In the genomic region with DNA sequence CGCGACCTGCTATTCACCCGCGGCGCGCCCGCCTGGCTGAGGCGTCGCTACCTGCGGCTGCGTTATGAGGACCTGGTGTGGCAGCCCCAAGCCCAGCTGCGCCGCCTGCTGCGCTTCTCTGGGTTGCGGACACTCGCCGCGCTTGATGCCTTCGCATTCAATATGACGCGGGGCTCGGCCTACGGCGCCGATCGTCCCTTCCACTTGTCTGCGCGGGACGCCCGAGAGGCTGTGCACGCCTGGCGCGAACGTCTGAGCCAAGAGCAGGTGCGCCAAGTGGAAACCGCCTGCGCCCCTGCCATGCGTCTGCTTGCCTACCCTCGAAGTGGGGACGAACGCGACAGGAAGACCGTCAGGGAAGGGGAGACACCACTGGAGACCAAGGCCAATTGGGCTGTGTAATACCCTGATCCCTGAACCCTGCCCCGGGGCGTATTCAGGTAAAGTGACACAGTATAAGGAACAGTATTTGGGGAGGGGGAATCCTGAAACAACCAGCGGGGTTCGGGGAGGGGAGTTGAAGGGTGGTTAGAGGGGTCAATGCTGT, we compare ENCODE assay signal across 9 mouse cellular contexts. TPM values are rescaled to one million over a fixed set of nuclear protein-coding genes. Genes with fewer than 3 reads are reported as not detected.
DNase-seq lines count a peak whose midpoint lies in the region; ATAC-seq and TF ChIP-seq lines count a peak whose summit lies in the region.
"Had no signal": no experiment of that assay in that cellular context is flagged by ENCODE, and none has a peak within 500 bp of the region (broad histone marks: within the 10 kb centered on the region; RNA-seq: fewer than 3 reads in every experiment).

No protein-coding gene starts in this region.

- 14% methylated on average over 40 of the region's 47 CpGs for WGBS in lung, embryonic 14.5 days
- 28% methylated on average over 47 of the region's 47 CpGs for WGBS in forebrain, postnatal 0 days
- 33% methylated on average over 47 of the region's 47 CpGs for WGBS in kidney, postnatal 0 days

- no peak overlapping the region for H3K9ac ChIP-seq in lung, embryonic 14.5 days
- H3K9ac ChIP-seq in forebrain, postnatal 0 days, result peak overlapping the region; percentile 22; the same call in 1 of the 2 replicates
- no peak overlapping the region for H3K9ac ChIP-seq in kidney, postnatal 0 days (ENCODE audit: low read depth, low read length)
- H3K9ac ChIP-seq: liver, embryonic 14.5 days had no signal

- no peak overlapping the region for H3K27ac ChIP-seq in lung, embryonic 14.5 days (ENCODE audit: low read depth)
- no peak overlapping the region for H3K27ac ChIP-seq in brown adipose tissue, adult 24 weeks (replicated peaks; ENCODE audit: low read depth, low read length)
- no peak overlapping the region for H3K27ac ChIP-seq in forebrain, postnatal 0 days (ENCODE audit: low read depth, low read length)
- H3K27ac ChIP-seq in kidney, postnatal 0 days, result no peak overlapping the region
- H3K27ac ChIP-seq: liver, embryonic 14.5 days had no signal

- TF ChIP-seq CTCF in lung, embryonic 14.5 days (IDR thresholded peaks at IDR 0.05; ENCODE audit: low read depth), result no peak
- no peak for TF ChIP-seq CTCF in forebrain, postnatal 0 days (IDR thresholded peaks at IDR 0.05; ENCODE audit: low read depth)
- TF ChIP-seq CTCF in kidney, postnatal 0 days (IDR thresholded peaks at IDR 0.05; ENCODE audit: low read depth), result no peak

- peak overlapping the region; percentile 67 for H3K4me2 ChIP-seq in lung, embryonic 14.5 days
- peak overlapping the region; percentile 61 for H3K4me2 ChIP-seq in forebrain, postnatal 0 days (ENCODE audit: low read depth)
- H3K4me2 ChIP-seq in kidney, postnatal 0 days (ENCODE audit: low read length), result peak overlapping the region; percentile 70

- peak overlapping the region; percentile 40 for H3K4me3 ChIP-seq in lung, embryonic 14.5 days (ENCODE audit: low read depth, low read length)
- peak overlapping the region; percentile 71 for H3K4me3 ChIP-seq in brown adipose tissue, adult 24 weeks (ENCODE audit: insufficient read depth, low read depth, low read length)
- peak overlapping the region; percentile 44 for H3K4me3 ChIP-seq in forebrain, postnatal 0 days (ENCODE audit: low read depth, low read length)
- peak overlapping the region; percentile 42 for H3K4me3 ChIP-seq in kidney, postnatal 0 days (replicated peaks; ENCODE audit: low read depth, low read length)

- DNase-seq in lung, embryonic 14.5 days, result peak; percentile 8
- no peak for DNase-seq in lung, postnatal 25 days (ENCODE audit: low spot score)
- DNase-seq in forebrain, postnatal 0 days, result peak; percentile 14
- no peak for DNase-seq in kidney, postnatal 0 days (ENCODE audit: low spot score)
- DNase-seq in neural tube, embryonic 10.5 days (ENCODE audit: extremely low spot score, low spot score), result peak; percentile 27
- DNase-seq in urinary bladder, postnatal 14 days (ENCODE audit: low spot score), result no peak
- no peak for DNase-seq in frontal cortex, postnatal 14 days (ENCODE audit: low spot score in 2 of 2)

- H3K36me3 ChIP-seq in lung, embryonic 14.5 days (ENCODE audit: insufficient read depth), result no peaks in the 10 kb centered on the region
- H3K36me3 ChIP-seq in forebrain, postnatal 0 days (ENCODE audit: insufficient read depth), result no peaks in the 10 kb centered on the region
- no peaks in the 10 kb centered on the region for H3K36me3 ChIP-seq in kidney, postnatal 0 days (ENCODE audit: insufficient read depth, low read length)

- H3K27me3 ChIP-seq in lung, embryonic 14.5 days (ENCODE audit: insufficient read depth, low read length), result peaks cover 4% of the 10 kb centered on the region
- no peaks in the 10 kb centered on the region for H3K27me3 ChIP-seq in forebrain, postnatal 0 days (ENCODE audit: insufficient read depth, low read length)
- no peaks in the 10 kb centered on the region; the same call in 1 of the 2 replicates for H3K27me3 ChIP-seq in kidney, postnatal 0 days (ENCODE audit: insufficient read depth, low read length)

- no peak for ATAC-seq in lung, embryonic 14.5 days (ENCODE audit: insufficient read depth)
- peak; percentile 23; the same call in 1 of the 2 replicates for ATAC-seq in forebrain, postnatal 0 days
- no peak for ATAC-seq in kidney, postnatal 0 days (replicated peaks; ENCODE audit: low FRiP score, low read depth)

- no peaks in the 10 kb centered on the region for H3K4me1 ChIP-seq in lung, embryonic 14.5 days (ENCODE audit: insufficient read depth)
- H3K4me1 ChIP-seq in brown adipose tissue, adult 24 weeks (ENCODE audit: control insufficient read depth, insufficient read depth, insufficient read length, low read length), result no peaks in the 10 kb centered on the region
- H3K4me1 ChIP-seq in forebrain, postnatal 0 days (ENCODE audit: insufficient read depth), result no peaks in the 10 kb centered on the region
- H3K4me1 ChIP-seq in kidney, postnatal 0 days (replicated peaks; ENCODE audit: insufficient read depth, low read length), result 0 out of 2 replicates have a peak, but pooled peaks cover 3% of the 10 kb centered on the region

- no peaks in the 10 kb centered on the region for H3K9me3 ChIP-seq in lung, embryonic 14.5 days (ENCODE audit: low read depth, low read length)
- H3K9me3 ChIP-seq in forebrain, postnatal 0 days (ENCODE audit: low read length), result no peaks in the 10 kb centered on the region
- no peaks in the 10 kb centered on the region for H3K9me3 ChIP-seq in kidney, postnatal 0 days (replicated peaks; ENCODE audit: low read length)

RNA-seq across cellular contexts. Expression of gene Chst7, which starts 1.5 kb away (rescaled TPM):
- 6.4 TPM in 2 replicates for polyA plus RNA-seq in lung, embryonic 14.5 days (2014; fragmentation: Nextera tagmentation; extraction: Ambion mirVana)
- polyA plus RNA-seq in brown adipose tissue, adult 24 weeks (2012; ENCODE audit: insufficient read depth, insufficient read length, missing spikeins), result 1.5 TPM in 1 of 2 replicates, not detected in the other
- total RNA-seq in forebrain, postnatal 0 days (2014; rRNA removed), result 5.8 and 9.9 TPM in 2 replicates
- polyA plus RNA-seq in forebrain, postnatal 0 days (2015; fragmentation: Nextera tagmentation; extraction: Ambion mirVana), result 5.9 and 6.8 TPM in 2 replicates
- polyA plus RNA-seq in kidney, postnatal 0 days (2015; fragmentation: Nextera tagmentation; extraction: Ambion mirVana), result 4.1 and 4.3 TPM in 2 replicates

Comparison
In these comparisons a context has a peak if more than half of its experiments do, and no peak if none do; other contexts are left out.
1. DNase-seq: peak in lung, embryonic 14.5 days (single experiment), forebrain, postnatal 0 days (single experiment) and neural tube, embryonic 10.5 days (single experiment); none in lung, postnatal 25 days (single experiment), kidney, postnatal 0 days (single experiment), urinary bladder, postnatal 14 days (single experiment) and frontal cortex, postnatal 14 days (0 of 2).
2. Peak in every context shown above with its lines, with median percentiles within 50 percentile points of each other: H3K4me2 ChIP-seq and H3K4me3 ChIP-seq.